Mouse (Mus musculus): Measurements from ENCODE around the gene Ssna1.
A peak's percentile ranks its signal among the peaks of the same experiment; 100 is the strongest.
"Not testable (repeated sequence)": the region's sequence is repeated elsewhere in the genome, so short reads cannot be mapped to it uniquely, and the experiment has no call there.

Ssna1 gene

DNA sequence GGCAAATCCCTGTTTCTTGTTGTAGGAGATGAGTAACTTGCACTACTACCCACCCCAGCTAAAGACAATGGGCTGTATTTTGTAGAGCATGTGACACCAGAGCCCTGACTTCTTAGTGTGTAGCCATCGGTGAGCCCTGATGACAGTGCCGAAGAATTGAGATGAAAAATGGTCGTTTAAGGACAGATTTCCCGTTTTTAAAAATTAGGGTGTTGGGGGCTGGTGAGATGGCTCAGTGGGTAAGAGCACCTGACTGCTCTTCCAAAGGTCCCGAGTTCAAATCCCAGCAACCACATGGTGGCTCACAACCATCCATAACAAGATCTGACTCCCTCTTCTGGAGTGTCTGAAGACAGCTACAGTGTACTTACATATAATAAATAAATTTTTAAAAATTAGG is 15.0 kb downstream of the Ssna1 start:
- not testable (repeated sequence) for DNase-seq

DNA sequence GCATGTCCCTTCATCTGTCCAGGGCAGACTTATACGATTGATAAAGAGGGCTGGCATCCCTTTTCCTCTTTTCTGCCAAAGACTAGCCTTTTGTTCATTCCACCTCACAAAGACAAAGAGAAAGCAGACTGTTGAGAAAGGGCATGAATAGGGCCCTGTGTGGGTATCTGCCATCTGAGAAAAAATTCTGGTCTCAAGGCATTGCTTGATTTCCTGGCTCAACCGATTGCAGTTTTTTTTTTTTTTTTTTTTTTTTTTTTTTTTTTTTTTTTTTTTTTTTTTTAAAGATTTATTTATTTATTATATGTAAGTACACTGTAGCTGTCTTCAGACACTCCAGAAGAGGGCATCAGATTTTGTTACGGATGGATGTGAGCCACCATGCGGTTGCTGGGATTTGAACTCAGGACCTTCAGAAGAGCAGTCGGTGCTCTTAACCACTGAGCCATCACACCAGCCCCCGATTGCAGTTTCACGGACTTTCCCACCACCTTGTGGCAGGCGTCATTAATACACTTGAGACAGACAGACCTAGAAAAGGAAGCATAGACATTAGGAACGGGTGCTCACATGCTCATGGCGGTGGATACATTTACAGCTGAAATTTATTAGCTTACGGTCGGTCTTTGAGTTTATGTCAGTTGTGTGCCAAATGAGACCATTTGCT is 15.7 kb downstream of the Ssna1 start:
- DNase-seq: peak; percentile 72 to 79

DNA sequence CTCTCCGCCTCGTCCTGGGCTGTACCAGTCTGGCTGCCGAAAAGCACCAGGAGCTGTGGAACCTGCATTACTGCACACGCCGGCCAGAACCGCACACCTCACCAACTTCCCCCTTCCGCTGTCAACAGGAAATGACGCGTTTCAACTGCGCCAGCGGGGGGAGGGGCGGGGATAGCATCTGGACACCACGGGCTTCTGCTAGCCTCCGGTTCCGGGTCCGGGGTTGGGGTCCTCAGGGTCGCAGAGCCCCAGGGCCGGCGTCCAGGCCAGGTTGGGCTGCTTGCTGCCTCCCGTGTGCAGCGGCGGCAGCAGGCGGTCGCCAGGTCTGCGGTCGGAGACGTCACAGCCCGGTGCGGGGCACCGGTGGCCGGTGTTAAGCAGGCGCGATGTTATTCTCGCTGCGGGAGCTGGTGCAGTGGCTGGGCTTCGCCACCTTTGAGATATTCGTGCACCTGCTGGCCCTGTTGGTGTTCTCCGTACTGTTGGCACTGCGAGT is 16.9 kb downstream of the Ssna1 start, which contains the start of gene Tmem203:
Gene Tmem203, plus strand, starts transcription at position 156 of the 496 bp plus-strand sequence.
- peak; percentile 94 for DNase-seq

DNA sequence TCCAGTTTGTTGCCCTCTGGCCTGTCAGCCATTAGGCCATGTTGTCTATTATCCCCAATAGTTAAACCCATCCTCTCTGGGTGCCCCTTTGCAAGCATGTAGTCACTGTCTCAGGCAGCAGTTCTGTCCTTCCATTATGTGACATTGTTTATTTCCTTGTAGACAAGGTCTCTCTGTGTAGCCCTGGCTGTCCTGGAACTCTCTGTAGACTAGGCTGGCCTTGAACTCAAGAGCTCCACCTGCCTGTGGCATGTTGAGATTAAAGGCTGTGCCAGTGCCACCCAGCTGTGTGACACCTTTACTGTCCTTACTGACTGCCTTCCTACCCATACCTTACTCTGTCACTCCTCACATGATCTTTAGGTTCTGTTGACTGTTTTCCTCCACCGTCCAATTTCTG is 19.9 kb downstream of the Ssna1 start:
- peak; percentile 40 to 50 for DNase-seq

DNA sequence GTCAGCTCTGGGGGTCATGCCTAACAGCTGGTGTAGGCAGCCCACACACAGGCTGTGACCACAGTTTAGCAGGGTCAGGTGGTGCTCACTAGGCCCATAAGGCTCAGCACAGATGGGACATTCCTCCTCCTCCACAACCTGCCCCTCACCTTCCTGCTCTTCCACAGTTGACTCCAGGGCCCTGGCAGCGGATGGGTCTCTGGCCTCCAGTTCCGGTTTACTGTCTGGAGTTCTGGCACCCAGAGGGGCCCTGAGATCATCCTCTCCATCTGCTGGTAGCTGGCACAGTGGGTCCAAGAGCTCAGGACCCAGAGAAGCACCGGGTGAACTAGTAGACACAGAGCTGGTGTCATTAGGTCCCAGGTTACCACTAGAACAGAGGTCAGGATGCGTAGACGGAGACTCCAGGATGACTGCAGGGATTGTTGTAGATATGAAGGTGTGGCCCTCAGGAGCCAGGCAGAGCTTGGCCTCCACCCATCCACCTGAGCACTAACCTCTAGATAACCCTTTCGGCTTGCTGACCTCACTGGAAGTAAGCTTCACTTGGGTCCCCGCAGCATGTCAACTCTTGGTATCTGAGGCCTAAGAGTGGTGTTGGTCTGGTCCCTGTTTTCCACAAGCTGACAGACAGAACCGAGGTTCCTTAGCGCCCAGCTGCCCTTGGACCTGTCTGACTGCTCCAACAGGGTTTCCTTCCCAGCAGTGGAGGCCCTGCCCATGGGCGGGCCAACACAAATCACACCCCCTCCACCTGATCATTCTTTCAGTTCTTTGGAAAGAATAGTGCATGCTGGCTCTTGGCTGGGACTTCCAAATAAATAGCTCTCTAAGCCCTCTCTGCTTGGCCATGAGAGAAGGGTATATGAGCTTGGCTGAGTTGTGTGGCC is 25.8 kb downstream of the Ssna1 start, which contains the start of gene AL732309.1:
Gene AL732309.1, minus strand, starts transcription at position 681 of the 890 bp plus-strand sequence.
- DNase-seq: no peak

DNA sequence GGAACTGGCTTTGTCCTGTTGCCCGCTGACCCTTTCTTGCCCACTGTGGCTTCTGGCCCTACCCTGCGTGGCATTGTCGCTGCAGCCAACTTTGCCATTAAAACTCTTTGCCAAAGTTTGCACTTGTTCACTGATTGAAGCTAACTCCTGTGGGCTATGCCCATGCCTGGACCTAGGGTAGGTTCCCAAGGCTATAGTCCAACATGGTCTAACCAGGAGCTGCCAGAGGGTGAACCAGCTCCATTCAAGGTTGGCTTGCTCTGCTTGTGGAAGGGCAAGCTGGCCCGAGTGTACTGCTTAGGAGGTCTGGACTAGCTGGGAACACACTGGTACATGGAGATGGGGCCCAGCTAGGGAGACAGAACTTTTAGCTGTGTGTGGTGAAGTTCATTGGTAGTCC is 28.1 kb downstream of the Ssna1 start:
- DNase-seq: no peak

DNA sequence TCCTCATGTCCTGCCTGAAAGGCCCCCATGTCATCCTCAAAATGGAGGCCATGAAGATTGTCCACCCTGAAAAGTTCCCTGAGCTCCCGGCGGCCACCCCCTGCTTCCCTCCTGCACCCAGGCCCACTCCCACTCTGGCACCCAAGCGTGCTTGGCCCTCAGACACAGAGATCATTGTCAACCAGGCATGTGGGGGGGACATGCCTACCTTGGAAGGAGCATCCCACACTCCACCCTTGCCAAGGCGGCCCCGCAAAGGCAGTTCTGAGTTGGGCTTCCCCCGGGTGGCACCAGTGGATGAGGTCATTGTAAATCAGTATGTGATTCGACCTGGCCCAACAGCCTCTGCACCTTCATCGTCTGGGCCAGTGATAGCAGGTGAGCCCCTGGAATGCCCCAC is 28.9 kb downstream of the Ssna1 start:
- DNase-seq: no peak

DNA sequence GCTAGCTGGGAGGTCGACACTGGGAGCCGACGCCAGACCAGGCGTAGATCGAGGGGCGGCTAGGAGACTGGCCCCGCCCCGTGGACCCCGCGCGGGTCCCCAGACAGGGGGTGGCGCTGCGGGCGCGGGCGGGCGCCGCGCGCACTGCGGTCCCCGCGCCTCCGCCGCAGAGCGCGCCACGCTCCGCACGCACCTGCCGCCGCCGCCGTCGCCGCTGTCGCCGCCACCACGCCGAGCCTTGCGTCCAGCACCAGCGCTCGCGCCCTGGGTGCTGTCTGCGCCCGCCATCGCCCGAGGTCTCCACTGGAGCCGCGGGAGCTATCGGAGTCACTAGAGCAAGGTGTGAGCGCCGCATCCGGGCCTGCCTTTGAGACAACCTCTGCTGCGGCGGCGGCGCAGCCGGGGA is 30.1 kb downstream of the Ssna1 start, which contains the start of the genes Rnf208 and Cysrt1:
Gene Rnf208, plus strand, starts transcription at position 155 of the 406 bp plus-strand sequence.
Gene Cysrt1, minus strand, starts transcription at position 352 of the 406 bp plus-strand sequence.
- DNase-seq: peak; percentile 39 to 54

DNA sequence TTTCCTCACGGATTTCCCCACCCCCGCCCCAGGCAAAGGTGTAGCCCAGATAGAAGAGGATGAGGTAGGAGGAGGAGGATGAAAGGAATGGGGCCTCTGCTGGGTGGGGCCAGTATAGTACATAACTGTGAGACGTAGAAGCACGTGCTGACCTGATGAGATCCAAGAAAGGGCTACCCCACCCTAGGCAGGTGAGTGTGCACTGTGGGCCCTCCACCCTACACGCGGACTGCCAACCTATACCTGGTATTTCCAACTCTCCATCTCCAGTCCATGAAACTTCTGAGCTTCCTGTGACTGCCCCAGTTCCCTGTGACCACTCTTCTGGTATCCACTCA is 30.8 kb downstream of the Ssna1 start:
- peak in 1 of 2 experiments; percentile 9 for DNase-seq

DNA sequence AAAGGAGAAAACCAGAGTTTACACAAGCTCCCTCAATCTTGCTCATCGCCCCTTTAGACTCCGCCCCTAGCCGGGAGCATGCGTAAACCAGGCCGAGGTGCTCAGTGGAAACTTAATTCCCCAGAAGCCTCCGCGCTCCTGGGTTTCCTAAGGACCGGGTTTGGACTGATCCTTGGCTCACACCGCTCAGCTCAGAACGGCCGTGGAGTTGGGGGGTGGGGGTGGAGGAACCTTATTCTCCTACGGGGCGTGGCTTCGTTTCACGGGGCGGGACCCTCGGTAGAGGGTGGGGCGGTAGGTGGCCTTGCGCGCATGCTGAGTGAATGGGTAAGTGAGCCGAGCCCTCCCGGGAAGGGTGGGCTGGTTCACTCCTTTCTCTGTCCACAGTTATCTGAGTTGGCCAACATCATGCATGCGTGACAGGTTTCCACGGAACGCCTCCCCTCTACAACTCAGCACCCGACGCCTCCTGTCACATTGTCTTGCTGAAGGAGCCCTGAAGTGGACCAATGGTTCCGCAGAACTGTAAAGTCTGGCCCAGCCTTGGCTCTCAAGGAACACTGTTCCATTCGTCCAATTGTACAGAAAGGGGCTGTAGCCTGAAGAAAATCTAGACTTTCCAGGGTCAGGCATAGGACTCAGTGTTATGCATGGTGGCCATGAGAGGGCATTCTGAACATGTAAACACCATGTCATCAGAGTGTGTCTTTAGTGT is 31.4 kb downstream of the Ssna1 start:
- peak; percentile 84 to 89 for DNase-seq

DNA sequence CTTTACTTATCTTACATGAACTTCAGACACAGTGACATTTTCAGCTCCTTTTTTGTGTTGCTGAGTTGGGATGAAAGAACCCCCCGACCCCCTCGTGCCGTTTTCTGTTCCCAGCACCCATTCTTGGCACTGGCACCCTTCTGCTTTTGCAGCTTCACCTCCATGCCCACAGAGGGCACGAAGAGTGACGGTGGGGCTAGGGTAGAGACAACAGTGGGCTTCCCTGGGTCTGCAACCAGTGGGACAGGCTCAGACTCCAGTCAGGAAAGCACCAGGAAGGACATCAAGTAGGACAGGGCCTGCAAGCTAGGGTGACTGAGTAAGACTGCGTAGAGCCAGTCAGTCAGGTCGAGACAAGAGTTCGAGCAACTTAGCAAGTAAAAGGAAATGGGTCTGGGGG is 31.9 kb downstream of the Ssna1 start:
- peak in 1 of 2 experiments; percentile 2 for DNase-seq

DNA sequence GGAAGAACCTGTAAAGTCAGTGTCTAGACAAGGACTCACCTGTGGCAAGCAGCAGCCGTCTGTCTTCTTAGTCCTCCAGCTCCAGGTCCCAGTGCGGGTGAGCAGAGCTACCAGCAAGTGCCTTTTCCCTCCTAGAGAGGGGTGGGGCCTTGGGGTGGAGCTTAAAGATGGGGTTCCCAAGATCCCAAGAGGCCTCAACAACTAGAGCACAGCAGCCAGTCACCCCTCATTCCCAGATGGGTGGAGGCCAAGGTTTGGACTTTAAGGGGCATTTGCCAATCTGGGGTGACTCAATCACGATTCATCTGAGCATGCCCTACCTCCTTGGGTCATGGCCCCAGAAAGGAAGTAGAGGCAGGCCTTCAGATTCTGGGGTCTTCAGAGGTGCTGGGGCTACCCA is 32.5 kb downstream of the Ssna1 start:
- peak in 1 of 2 experiments; percentile 3 for DNase-seq

DNA sequence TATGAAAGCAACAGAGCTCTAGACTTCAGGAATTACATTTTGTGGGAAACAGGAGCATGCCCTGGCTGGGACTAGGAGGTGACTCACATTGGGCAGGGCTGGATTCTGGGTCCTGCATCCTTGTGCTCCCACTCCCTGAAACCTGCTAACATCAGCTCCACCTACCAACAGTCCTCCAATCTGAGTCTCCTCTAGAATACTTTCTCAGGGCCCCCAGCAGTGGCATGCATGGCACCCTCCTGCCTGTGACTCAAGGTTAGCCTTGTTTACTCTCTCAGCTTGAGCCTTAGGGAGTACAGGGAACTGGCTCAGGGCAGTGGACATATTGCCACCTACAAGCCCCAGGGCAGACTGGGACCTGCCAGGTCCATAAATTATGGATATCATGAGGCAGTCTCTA is 34.1 kb downstream of the Ssna1 start:
- DNase-seq: peak in 1 of 2 experiments; percentile 4

DNA sequence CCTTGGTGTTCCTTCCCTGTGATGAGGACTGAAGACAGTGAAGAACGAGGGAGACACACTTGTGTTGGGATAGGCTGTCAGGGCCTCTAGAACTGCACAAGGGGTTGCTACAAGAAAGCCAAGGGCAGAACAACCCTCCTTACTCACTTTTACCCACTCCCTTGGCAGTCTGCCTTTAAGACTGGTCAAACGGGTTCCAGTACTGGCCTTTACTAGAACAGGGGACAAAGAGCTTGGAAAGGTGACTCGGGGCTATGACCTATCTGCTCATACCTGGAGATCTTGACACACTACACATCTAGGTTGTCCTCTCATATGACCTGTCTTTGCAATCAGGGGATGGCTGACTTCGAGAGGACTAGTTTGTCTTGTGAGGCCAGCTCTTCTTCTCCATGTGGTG is 34.7 kb downstream of the Ssna1 start:
- DNase-seq: peak in 1 of 2 experiments; percentile 35

DNA sequence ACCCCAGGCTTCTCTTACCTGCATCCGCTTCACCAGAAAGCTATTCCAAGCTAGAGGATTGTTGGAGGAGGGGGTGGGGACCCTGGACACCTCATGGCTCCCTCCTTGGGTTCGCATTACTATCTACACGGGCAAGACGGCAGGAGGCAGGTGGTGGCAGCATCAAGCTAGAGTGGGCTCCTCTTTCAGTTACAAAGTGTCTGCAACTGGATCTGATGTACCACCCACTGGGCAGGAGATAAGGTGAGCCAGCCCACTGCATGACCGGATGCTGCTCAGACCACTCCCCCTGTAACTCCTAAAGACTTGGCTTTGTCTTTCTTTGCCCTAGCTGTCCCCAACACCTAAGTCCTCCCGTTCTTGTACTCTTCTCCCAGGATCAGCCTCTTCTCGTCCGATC is 35.6 kb downstream of the Ssna1 start, which contains the start of gene Rnf224:
Gene Rnf224, minus strand, starts transcription at position 174 of the 400 bp plus-strand sequence.
- DNase-seq: peak in 1 of 2 experiments; percentile 7

DNA sequence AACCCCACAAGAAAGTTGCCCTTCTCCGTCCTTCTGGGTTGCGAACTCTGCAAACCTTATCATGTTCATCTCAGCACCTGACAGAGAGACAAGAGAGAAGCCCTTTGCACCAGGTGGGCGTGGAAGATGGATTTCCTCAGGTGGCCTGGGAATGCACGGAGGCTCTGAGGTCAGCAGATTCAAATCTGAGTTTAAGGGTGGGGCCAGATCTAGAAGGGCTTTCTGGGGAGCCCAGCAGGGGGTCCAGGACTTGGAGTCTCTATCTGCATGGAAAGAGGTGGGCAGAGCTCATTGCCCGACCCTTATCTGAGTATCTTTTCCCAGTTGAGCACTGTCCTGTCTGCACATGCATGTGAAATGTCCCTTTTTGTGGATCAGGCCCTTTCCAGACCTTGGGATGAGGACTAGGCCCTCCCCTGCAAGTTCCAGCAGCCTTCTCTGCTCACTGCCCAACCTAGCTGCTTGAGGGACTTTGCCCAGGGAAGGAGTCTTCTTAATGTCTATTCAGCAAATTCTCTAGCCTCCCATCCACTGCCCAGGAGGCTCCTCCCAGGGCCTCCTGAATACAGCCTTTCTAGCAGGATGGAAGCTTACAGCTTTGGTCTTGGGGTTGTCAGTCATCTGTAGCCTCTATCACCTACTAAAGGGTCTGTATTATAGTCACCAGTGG is 37.6 kb downstream of the Ssna1 start:
- peak in 1 of 2 experiments; percentile 46 for DNase-seq

DNA sequence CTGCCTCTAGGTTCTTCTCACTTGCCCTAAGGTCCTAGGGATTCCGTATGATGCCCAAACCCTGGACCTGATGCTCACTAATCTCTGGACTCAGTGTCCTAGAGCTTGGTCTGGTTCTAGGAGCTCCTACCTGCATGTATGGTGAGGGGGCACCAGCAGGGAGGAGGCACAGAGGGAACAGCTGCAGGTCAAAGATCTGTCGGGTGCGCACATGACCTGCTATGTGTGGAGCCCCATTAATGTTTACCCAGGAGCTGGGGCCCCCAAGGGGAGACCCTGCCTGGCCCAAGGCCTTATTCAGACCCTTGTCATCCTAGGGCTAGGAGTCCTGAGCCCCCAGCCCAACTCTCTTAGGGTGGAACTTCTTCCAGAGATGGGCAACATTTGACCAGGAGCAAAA is 38.2 kb downstream of the Ssna1 start, which contains the start of gene Slc34a3:
Gene Slc34a3, minus strand, starts transcription at position 315 of the 400 bp plus-strand sequence.
- DNase-seq: peak in 1 of 2 experiments; percentile 47

DNA sequence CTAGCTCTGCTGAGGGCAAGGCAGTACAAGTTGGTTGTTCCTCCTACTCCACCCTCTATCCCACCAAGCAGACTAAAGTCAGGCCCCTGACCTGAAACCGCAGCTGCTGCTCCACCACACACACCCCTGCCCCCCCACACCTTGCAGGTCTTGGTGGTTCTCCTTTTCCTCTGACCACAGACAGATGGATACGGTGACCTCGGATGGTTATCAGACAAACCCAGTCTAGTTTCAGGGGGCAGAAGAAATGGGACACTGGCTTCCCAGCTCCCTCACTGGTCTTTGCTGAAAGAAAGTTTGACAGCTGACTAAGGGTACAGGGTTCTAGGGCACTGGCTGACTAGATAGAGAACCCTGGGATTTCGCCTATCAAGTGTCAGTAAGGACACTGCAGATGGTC is 38.8 kb downstream of the Ssna1 start:
- DNase-seq: peak in 1 of 2 experiments; percentile 2

DNA sequence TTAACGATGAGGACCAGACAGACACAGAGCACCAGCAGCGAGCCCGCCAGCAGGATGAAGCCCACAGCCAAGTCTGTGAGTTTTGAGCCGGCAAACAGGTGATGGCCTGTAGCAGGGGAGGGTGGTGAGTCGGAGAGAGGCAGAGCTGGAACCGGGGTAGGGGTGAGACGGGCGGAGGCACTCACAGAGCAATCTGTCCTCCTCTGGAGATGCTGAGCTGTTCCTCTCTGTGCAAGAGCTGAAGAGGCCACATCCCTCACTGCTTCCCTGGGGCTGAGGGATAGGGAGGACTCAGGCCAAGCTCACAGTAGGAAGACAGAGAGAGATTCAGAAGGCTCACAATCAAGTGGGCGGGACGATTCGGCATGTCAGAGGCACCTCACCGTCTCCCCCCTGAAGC is 41.2 kb downstream of the Ssna1 start:
- DNase-seq: no peak

DNA sequence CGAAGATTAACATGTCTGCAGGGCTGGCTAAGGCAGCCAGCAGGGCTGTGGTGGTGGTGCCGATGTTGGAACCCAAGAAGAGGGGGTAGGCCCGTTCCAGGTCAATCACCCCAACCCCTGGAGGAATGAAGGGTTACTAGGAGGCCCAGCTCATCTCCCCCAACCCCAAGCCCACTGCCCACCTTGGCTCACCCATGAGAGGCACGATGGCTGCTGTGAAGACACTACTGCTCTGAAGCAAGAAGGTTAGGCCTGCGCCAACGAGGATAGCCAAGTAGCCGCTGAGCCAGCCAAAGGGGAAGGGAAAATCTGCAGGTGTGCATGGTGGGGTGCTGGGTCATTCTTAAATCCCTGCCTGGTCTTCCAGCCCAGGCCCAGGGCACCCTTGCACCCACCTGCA is 41.7 kb downstream of the Ssna1 start:
- DNase-seq: no peak

DNA sequence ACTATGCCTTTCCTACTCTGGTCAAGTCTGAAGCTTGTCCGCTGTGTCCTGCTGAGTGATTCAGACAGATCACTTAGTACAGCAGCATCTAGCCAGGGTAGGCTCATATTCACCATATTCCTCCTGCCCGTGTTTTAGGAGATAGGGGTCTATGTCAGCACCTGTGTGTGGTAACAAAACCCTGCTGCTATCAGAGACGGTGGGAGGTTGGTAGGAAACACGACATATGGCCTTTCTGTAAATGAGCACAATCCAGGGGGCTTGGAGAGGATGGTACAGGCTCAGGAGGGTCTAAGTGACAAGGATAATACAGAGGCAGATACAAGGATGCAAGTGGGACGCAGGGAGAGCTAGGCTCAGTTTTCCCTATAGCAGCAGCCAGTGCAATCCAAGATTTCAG is 42.7 kb downstream of the Ssna1 start:
- no peak for DNase-seq

DNA sequence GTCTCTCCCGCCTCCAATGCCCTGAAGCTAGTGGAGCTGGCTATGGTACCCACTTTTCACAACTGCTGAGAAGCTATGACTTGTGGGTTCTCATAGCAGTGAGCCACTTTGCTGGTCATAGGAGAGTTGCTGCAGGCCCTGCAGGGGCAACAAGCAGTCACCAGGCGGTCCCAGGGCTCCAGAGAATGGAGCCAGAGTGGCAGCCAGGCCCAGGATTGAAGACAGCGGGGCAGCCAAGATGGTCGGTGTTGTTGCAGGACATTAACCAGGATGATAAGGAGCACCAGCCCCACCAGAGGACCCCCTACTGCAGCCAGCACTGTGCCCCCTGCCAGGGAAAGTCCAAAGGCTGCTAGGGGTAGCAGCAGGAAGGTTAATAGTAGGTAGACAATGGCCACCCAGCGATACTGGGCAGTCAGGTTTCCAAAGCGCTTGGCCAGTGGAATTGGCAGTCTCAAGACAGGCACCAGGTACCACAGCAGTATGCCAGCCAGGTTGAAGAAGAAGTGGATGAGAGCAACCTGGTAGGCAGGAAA is 43.2 kb downstream of the Ssna1 start:
- DNase-seq: no peak

Data from kidney, postnatal 4 days (tissue).